Mouse (Mus musculus): Measurements from ENCODE around the gene Wipf1. TPM values are rescaled to one million over a fixed set of nuclear protein-coding genes. Genes with fewer than 3 reads are reported as not detected.

Wipf1 gene
- polyA plus RNA-seq, 1 experiment from 2014 or later: 10.1 TPM

- no peaks in the 10 kb centered on the region for H3K36me3 ChIP-seq
- H3K27me3 ChIP-seq (replicated peaks): no peaks in the 10 kb centered on the region
- H3K27ac ChIP-seq: no peak overlapping the region
- no peaks in the 10 kb centered on the region for H3K9me3 ChIP-seq
- no peak for ATAC-seq
- no peak overlapping the region for H3K4me3 ChIP-seq (replicated peaks)
- 0 out of 2 replicates have a peak, but pooled peaks cover 3% of the 10 kb centered on the region for H3K4me1 ChIP-seq (replicated peaks)
- WGBS: 66% methylated on average over 7 of the region's 7 CpGs
- H3K9ac ChIP-seq: no peak overlapping the region
- H3K4me2 ChIP-seq (replicated peaks): no peak overlapping the region
These were observed 52.0 kb downstream of the Wipf1 start for GRCm38 (mm10) chr2:73477501-73477900.

GRCm38 (mm10) chr2:73475519-73475918, 54.0 kb downstream of the Wipf1 start:
- Histone ChIP-seq H3K4me2 (replicated peaks) (no peak overlapping the region), H3K27ac (no peak overlapping the region), H3K9ac (no peak overlapping the region), H3K27me3 (replicated peaks) (no peaks in the 10 kb centered on the region), H3K36me3 (no peaks in the 10 kb centered on the region), H3K4me3 (replicated peaks) (no peak overlapping the region), H3K4me1 (replicated peaks) (0 out of 2 replicates have a peak, but pooled peaks cover 3% of the 10 kb centered on the region), H3K9me3 (no peaks in the 10 kb centered on the region)
- peak; percentile 34; the same call in 1 of the 2 replicates for ATAC-seq
- 32% methylated on average over 3 of the region's 3 CpGs for WGBS

GRCm38 (mm10) chr2:73472130-73472529, 57.4 kb downstream of the Wipf1 start:
- Histone ChIP-seq H3K36me3 (no peaks in the 10 kb centered on the region), H3K4me3 (replicated peaks) (no peak overlapping the region), H3K9me3 (no peaks in the 10 kb centered on the region), H3K27ac (no peak overlapping the region), H3K4me1 (replicated peaks) (0 out of 2 replicates have a peak, but pooled peaks cover 3% of the 10 kb centered on the region), H3K9ac (no peak overlapping the region), H3K4me2 (replicated peaks) (no peak overlapping the region), H3K27me3 (replicated peaks) (no peaks in the 10 kb centered on the region)
- ATAC-seq: no peak
- 94% methylated on average over 2 of the region's 2 CpGs for WGBS

GRCm38 (mm10) chr2:73470146-73470630, 59.3 kb downstream of the Wipf1 start:
- ATAC-seq: no peak
- WGBS: 82% methylated on average over 10 of the region's 10 CpGs
- H3K4me1 ChIP-seq (replicated peaks): no peaks in the 10 kb centered on the region
- no peak overlapping the region for H3K27ac ChIP-seq
- H3K36me3 ChIP-seq: no peaks in the 10 kb centered on the region
- H3K4me3 ChIP-seq (replicated peaks): no peak overlapping the region
- no peak overlapping the region for H3K4me2 ChIP-seq (replicated peaks)
- H3K27me3 ChIP-seq (replicated peaks): no peaks in the 10 kb centered on the region
- no peak overlapping the region for H3K9ac ChIP-seq
- no peaks in the 10 kb centered on the region for H3K9me3 ChIP-seq

GRCm38 (mm10) chr2:73469552-73469951, 60.0 kb downstream of the Wipf1 start:
- H3K4me3 ChIP-seq (replicated peaks): no peak overlapping the region
- H3K27ac ChIP-seq: no peak overlapping the region
- WGBS: 86% methylated on average over 6 of the region's 6 CpGs
- H3K4me2 ChIP-seq (replicated peaks): no peak overlapping the region
- no peaks in the 10 kb centered on the region for H3K4me1 ChIP-seq (replicated peaks)
- ATAC-seq: no peak
- H3K27me3 ChIP-seq (replicated peaks): no peaks in the 10 kb centered on the region
- no peaks in the 10 kb centered on the region for H3K9me3 ChIP-seq
- H3K36me3 ChIP-seq: no peaks in the 10 kb centered on the region
- H3K9ac ChIP-seq: no peak overlapping the region

GRCm38 (mm10) chr2:73468993-73469392, 60.5 kb downstream of the Wipf1 start:
- no peak for ATAC-seq
- Histone ChIP-seq H3K27ac (no peak overlapping the region), H3K4me1 (replicated peaks) (no peaks in the 10 kb centered on the region), H3K9me3 (no peaks in the 10 kb centered on the region), H3K9ac (no peak overlapping the region), H3K36me3 (no peaks in the 10 kb centered on the region), H3K4me2 (replicated peaks) (no peak overlapping the region), H3K27me3 (replicated peaks) (no peaks in the 10 kb centered on the region), H3K4me3 (replicated peaks) (no peak overlapping the region)
- 89% methylated on average over 5 of the region's 5 CpGs for WGBS

GRCm38 (mm10) chr2:73467071-73467851, 62.3 kb downstream of the Wipf1 start:
- WGBS: 76% methylated on average over 7 of the region's 7 CpGs
- H3K4me1 ChIP-seq (replicated peaks): 0 out of 2 replicates have a peak, but pooled peaks cover 2% of the 10 kb centered on the region
- no peak overlapping the region for H3K27ac ChIP-seq
- no peaks in the 10 kb centered on the region for H3K36me3 ChIP-seq
- no peaks in the 10 kb centered on the region for H3K9me3 ChIP-seq
- no peak overlapping the region for H3K4me2 ChIP-seq (replicated peaks)
- no peak for ATAC-seq
- H3K9ac ChIP-seq: no peak overlapping the region
- H3K4me3 ChIP-seq (replicated peaks): no peak overlapping the region
- no peaks in the 10 kb centered on the region for H3K27me3 ChIP-seq (replicated peaks)

- WGBS: 93% methylated on average over 10 of the region's 10 CpGs
- no peak overlapping the region for H3K4me2 ChIP-seq (replicated peaks)
- ATAC-seq: no peak
- no peaks in the 10 kb centered on the region for H3K36me3 ChIP-seq
- H3K27ac ChIP-seq: no peak overlapping the region
- H3K27me3 ChIP-seq (replicated peaks): no peaks in the 10 kb centered on the region
- H3K4me3 ChIP-seq (replicated peaks): no peak overlapping the region
- no peak overlapping the region for H3K9ac ChIP-seq
- H3K4me1 ChIP-seq (replicated peaks): 0 out of 2 replicates have a peak, but pooled peaks cover 2% of the 10 kb centered on the region
- H3K9me3 ChIP-seq: no peaks in the 10 kb centered on the region
These were observed 63.1 kb downstream of the Wipf1 start for GRCm38 (mm10) chr2:73466481-73466880.

GRCm38 (mm10) chr2:73463431-73464194, 65.9 kb downstream of the Wipf1 start:
- H3K4me1 ChIP-seq (replicated peaks): 0 out of 2 replicates have a peak, but pooled peaks cover 2% of the 10 kb centered on the region
- WGBS: 36% methylated on average over 7 of the region's 7 CpGs
- H3K9me3 ChIP-seq: no peaks in the 10 kb centered on the region
- no peak overlapping the region for H3K4me2 ChIP-seq (replicated peaks)
- H3K4me3 ChIP-seq (replicated peaks): no peak overlapping the region
- H3K27ac ChIP-seq: no peak overlapping the region; the same call in 1 of the 2 replicates
- H3K9ac ChIP-seq: no peak overlapping the region
- no peaks in the 10 kb centered on the region for H3K36me3 ChIP-seq
- ATAC-seq: no peak
- H3K27me3 ChIP-seq (replicated peaks): no peaks in the 10 kb centered on the region

- H3K9me3 ChIP-seq: no peaks in the 10 kb centered on the region
- no peaks in the 10 kb centered on the region for H3K27me3 ChIP-seq (replicated peaks)
- H3K4me3 ChIP-seq (replicated peaks): no peak overlapping the region
- 82% methylated on average over 12 of the region's 12 CpGs for WGBS
- no peaks in the 10 kb centered on the region for H3K36me3 ChIP-seq
- no peak overlapping the region for H3K9ac ChIP-seq
- no peak for ATAC-seq
- H3K4me1 ChIP-seq (replicated peaks): 0 out of 2 replicates have a peak, but pooled peaks cover 2% of the 10 kb centered on the region
- no peak overlapping the region for H3K4me2 ChIP-seq (replicated peaks)
- no peak overlapping the region for H3K27ac ChIP-seq
These were observed 66.7 kb downstream of the Wipf1 start for GRCm38 (mm10) chr2:73462757-73463339.

- Histone ChIP-seq H3K27ac (no peak overlapping the region), H3K9me3 (no peaks in the 10 kb centered on the region), H3K4me2 (replicated peaks) (no peak overlapping the region), H3K4me3 (replicated peaks) (no peak overlapping the region), H3K27me3 (replicated peaks) (no peaks in the 10 kb centered on the region), H3K4me1 (replicated peaks) (0 out of 2 replicates have a peak, but pooled peaks cover 2% of the 10 kb centered on the region), H3K36me3 (no peaks in the 10 kb centered on the region), H3K9ac (no peak overlapping the region)
- no peak for ATAC-seq
- 82% methylated on average over 2 of the region's 2 CpGs for WGBS
These were observed 67.3 kb downstream of the Wipf1 start for GRCm38 (mm10) chr2:73462265-73462664.

GRCm38 (mm10) chr2:73460168-73460567, 69.4 kb downstream of the Wipf1 start:
- no peak for ATAC-seq
- Histone ChIP-seq H3K4me2 (replicated peaks) (no peak overlapping the region), H3K27me3 (replicated peaks) (no peaks in the 10 kb centered on the region), H3K9me3 (no peaks in the 10 kb centered on the region), H3K36me3 (no peaks in the 10 kb centered on the region), H3K9ac (no peak overlapping the region), H3K27ac (no peak overlapping the region), H3K4me3 (replicated peaks) (no peak overlapping the region), H3K4me1 (replicated peaks) (0 out of 2 replicates have a peak, but pooled peaks cover 2% of the 10 kb centered on the region)
- WGBS: 29% methylated on average over 3 of the region's 3 CpGs

All from intestine, embryonic 15.5 days (tissue).